Mouse (Mus musculus) adrenal gland, postnatal 14 days (tissue): Measurements from ENCODE around the gene Snrpg. TPM values are rescaled to one million over a fixed set of nuclear protein-coding genes. Genes with fewer than 3 reads are reported as not detected.
"Not testable (repeated sequence)": the region's sequence is repeated elsewhere in the genome, so short reads cannot be mapped to it uniquely, and the experiment has no call there.

ENCODE experiments used
- DNase-seq: peaks from one replicate; pipeline ENCODE4 v3.0.0; 2021; ENCODE audit warnings: mixed read lengths
- total RNA-seq: library from RNA; stranded (reverse); gene quantifications from 2 replicates; pipeline ENCODE4 v1.2.3, GENCODE M21; 2021

Snrpg gene
- total RNA-seq, 1 experiment from 2014 or later: 268 TPM

DNA sequence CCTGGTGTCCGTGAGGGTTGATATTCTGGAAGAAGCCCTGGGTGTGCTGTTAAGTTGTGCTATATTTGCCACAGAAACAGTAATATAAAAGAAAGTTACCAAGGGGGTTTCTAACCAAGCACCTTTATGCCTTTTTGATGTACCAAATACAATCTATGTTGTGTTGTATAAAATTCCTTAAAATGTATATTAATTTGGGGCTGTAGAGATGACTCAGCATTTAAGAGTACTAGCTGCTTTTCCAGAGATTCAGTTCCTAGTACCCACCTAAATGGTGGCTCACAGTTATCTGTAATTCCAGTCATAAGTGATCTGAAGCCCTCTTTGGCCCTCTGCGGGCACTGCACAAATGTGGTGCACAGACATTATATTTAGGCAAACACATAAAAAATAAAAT is 4.3 kb upstream of the Snrpg start:
- DNase-seq: no peak

DNA sequence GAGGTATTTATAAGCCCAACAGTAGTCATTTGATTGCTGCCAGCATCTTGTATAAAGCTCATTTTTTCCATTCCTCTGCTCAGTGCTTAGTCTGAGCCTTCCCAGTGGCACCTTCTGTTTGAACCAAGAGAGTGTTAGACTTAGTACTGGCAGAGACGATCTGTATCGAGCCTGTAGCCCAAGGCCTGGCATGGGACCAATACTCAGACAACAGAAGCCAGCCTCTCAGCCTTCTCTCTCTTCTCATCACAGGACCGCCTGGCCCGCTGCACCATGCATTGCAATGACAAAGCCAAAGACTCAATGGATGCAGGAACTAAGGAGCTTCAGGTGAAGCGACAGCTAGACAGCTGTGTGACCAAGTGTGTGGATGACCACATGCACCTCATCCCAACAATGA is 2.6 kb upstream of the Snrpg start:
- DNase-seq: no peak

DNA sequence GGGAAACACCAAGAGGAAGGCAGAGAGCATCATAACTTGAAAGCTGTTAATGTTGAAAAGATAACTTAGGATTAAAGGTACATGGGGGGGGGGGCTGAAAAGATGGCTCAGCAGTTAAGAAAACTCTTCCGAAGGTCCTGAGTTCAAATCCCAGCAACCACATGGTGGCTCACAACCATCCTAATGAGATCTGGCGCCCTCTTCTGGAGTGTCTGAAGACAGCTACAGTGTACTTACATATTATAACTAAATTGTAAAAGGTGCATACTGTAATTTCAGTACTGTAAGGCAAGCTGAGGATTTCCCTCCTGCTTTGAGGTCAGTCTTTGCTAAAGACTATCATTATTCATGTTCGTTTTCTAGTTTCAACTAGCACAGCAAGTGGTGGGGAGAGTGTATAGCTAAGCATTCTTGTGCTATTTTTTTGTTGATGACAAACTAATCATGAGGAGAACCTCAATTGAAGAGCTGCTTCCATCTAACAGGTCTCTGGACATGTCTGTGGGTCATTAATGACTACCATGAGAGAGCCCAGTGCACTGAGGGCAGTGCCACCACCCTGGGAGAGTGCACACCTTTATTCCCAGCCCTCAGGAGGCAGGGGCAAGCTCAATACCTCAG is 901 bp upstream of the Snrpg start:
- peak; percentile 42 for DNase-seq

GRCm38 (mm10) chr6:86371340-86371911 is 322 bp downstream of the Snrpg start:
- peak; percentile 97 for DNase-seq

DNA sequence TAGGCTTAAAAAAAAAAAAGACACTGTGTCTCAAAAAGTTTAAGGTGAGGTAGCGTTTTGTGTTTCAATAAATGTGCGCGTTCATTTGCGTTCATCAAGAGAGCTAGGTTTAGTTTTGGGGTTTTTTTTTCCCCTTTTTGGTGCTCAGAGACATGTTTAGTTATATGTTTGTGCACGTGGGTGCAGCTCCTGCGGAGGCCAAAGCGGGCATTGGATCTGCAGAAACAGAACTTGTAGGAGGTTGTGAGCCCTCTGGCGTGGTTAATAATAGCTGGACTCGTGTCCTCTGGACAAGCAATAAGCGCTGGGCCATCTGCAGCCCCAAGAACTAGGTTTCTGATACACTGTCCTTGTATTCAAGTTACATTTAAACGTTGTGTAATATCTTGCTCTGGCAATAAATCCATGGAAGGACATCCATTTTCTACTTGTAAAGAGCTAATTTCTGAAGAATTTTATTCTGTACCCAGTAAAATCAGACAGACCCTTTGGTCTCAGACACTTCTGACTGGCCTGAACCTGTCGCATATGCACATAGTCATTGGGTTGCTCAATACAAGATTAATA is 929 bp downstream of the Snrpg start:
- peak; percentile 36 for DNase-seq

- no peak for DNase-seq
These were observed 2.5 kb downstream of the Snrpg start for GRCm38 (mm10) chr6:86373556-86373955.

- peak; percentile 34 for DNase-seq
These were observed 7.2 kb downstream of the Snrpg start for GRCm38 (mm10) chr6:86378341-86378740.

GRCm38 (mm10) chr6:86380112-86380511 is 9.0 kb downstream of the Snrpg start:
- DNase-seq: not testable (repeated sequence)

GRCm38 (mm10) chr6:86382551-86382950 is 11.4 kb downstream of the Snrpg start:
- DNase-seq: no peak

- DNase-seq: no peak
These were observed 12.3 kb downstream of the Snrpg start for GRCm38 (mm10) chr6:86383370-86383769.

GRCm38 (mm10) chr6:86384692-86385091 is 13.6 kb downstream of the Snrpg start:
- DNase-seq: no peak

DNA sequence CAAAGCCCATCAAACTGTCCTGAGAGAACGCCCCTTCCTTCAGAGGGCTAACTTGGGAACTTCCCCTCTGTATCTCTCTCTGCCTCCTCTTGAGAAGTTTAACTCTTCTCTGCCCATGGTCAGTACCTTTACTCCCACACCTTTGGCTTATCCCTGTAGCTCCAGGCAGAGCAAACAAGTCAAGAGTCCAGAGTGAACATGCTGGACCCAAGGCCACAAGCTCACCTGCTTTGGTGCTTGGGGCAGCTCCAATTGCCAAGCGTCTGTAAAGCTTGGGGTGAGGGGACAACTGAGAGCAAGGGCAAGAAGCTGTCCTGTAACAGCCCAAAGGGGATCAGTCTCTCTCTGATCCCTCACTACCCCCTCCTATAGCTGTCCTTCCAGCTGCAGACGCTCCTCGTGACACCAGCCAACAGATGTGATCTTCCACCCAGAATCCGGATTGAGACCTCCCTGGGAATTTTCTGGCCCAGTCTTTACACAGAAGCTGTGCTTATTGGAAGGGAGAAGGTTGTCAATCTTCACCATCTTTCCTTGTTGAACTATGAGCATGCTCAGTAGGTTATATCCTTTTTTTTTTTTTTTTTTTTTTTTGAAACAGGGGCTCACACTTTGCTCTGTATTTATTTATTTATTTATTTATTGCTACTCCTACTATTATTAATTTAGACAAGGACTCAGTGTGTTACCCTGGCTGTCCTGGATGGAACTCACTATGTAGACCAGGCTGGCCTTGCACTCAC is 14.4 kb downstream of the Snrpg start:
- no peak for DNase-seq

- no peak for DNase-seq
These were observed 16.2 kb downstream of the Snrpg start for GRCm38 (mm10) chr6:86387313-86387712.

DNA sequence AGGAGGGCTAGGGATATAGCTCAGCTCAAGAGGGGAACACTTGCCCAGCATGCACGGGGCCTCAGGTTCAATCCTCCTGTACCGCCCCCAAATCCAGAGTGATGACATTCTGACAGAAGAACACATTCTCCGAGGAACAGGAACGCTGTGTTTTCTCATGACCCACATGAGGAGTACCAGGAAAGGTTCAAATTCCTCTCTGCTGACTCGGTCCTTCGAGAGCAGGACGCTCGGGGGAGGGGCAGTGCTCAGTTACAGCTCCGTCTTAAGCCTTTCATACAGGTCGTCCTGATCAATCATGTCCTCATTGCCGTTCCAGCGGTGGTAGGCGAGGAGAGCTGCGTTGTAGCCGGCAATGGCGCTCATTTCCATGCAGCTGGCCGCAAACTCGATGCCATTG is 17.4 kb downstream of the Snrpg start:
- DNase-seq: no peak

GRCm38 (mm10) chr6:86391326-86391725 is 20.2 kb downstream of the Snrpg start:
- no peak for DNase-seq

DNA sequence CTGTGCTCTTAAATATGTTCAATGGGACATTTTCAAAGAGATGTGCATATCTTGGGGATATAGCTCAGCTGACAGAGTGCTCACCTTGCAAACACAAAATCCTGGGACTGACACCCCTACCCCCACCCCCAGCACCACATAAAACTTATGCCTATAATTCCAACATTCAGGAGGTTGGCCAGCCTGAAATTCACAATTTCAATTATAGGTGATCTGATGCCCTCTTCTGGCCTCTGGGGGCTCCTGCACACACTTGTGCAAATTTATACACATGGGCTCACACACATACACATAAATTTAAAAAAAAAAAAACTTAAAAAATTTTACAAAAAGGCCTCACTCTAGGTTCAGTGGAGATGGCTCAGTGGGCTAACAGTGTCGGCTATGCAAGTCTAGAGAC is 22.1 kb downstream of the Snrpg start:
- peak; percentile 21 for DNase-seq

GRCm38 (mm10) chr6:86394078-86394720 is 23.1 kb downstream of the Snrpg start:
- no peak for DNase-seq

- DNase-seq: no peak
These were observed 23.9 kb downstream of the Snrpg start for GRCm38 (mm10) chr6:86395021-86395420.

DNA sequence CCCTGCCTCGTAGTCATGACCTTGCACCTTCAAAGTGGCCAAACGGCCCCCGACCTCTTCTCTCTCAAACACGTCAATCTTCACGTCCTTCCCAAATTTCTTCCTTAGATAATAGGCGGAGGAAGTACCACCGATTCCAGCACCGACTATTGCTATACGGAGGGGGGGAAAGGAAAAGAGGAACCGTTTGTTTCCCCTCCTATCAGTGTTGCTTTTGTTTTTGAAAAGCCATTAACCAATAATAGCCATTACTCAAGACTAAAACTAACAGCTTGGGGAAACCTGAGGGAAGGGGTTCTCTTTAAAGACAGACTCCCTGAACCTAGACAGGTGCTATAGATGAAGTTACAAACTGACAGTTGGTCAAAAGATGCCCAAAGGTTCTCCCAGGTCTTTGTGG is 24.9 kb downstream of the Snrpg start:
- DNase-seq: no peak

DNA sequence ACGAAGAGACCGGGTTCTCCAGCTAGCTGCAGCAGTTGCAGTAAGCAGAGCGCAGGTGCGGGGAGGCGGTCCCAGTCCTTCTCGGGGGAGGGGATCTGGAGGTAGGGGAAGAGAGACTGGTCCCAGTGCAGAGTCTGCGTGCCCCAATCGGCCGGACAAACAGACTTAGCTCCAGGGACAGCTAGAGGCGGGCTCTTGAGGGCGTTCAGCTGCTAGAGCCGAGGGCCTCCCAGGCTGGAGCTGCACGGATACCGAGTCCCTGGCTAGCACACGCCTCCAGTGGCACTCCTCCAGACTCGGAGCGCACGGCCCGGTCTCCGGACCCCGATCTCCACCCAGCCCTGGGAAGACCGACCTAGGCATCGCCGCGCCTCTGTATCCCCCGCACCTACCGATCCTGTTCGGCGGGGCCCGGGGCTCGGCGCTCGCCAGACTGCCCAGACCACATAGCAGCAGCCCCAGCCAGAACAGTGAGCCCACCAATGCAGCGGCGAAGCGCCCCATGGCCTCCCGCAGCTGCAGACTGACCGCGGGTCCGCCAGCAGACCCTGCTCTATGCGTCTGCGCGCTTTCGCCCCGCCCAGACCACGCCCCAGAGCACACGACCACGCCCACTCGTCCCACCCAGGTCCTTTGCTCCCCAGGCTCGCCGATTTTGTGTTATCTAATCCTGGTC is 25.6 kb downstream of the Snrpg start, which contains the start of gene Pcyox1:
Pcyox1 (minus strand) TSS at position 574 of the 676 bp plus-strand sequence.
- peak; percentile 93 for DNase-seq

DNA sequence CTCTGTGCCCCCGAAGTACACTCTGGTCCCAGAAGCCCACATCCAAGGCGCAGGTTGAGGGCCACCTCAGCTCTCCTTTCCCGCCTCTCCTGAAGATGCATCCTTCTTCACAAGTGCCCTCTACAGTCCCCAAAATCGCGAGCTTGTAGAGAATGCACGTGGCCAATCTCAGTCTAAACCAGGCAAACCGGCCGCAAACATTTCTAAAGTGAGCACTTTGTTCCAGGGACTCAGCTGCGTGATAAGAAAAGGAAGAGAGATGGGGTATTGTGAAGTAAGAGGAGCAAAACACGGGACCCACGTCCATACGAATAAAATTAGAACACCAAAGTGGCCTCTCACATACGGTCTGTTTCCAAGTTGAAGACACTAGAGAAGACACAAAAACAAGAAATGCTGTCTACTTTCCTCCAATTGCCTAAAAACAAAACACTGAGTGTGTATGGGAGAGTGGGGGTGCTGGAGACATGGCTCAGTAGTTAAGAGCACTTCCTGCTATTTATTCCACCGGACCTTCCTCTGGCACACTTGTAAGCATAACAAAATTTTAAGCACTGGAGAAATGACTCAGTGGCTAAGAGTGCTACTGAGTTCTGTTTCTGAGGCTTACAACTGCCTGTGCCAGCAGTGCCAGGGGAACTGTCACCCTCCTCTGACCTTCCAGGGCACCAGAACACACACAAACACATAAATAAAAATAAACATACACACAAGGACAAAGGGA is 26.3 kb downstream of the Snrpg start:
- DNase-seq: no peak
